Mouse (Mus musculus) CD4-positive, CD25-positive, alpha-beta regulatory T cell, adult 4 months (primary cell): ENCODE measurements around the gene Zfp784. TPM values are rescaled to one million over a fixed set of nuclear protein-coding genes. Genes with fewer than 3 reads are reported as not detected.
A peak's percentile ranks its signal among the peaks of the same experiment; 100 is the strongest.

ENCODE experiments used
- ATAC-seq: one replicate; pipeline ENCODE4 v1.8.0; 2017
- polyA plus RNA-seq, 2 experiments: library from polyadenylated mRNA; unstranded; fragments of 100-300 nt; shearing (Covaris generic); gene quantifications; one replicate each; pipeline ENCODE4 v1.2.1; 2017

Gene Zfp784
- polyA plus RNA-seq, 2 experiments from 2014 or later = 4.5 to 9.3 TPM

GRCm38 (mm10) chr7:5057381-5057780 lies 19.1 kb upstream of the Zfp784 start:
- no peak for ATAC-seq

GRCm38 (mm10) chr7:5056651-5057263 lies 18.5 kb upstream of the Zfp784 start:
- ATAC-seq = no peak

- no peak for ATAC-seq
Measured at GRCm38 (mm10) chr7:5053456-5054179, 15.4 kb upstream of the Zfp784 start.

GRCm38 (mm10) chr7:5052931-5053343 lies 14.7 kb upstream of the Zfp784 start:
- no peak for ATAC-seq

- ATAC-seq = peak; percentile 28
Measured at GRCm38 (mm10) chr7:5052438-5052837, 14.2 kb upstream of the Zfp784 start.

DNA sequence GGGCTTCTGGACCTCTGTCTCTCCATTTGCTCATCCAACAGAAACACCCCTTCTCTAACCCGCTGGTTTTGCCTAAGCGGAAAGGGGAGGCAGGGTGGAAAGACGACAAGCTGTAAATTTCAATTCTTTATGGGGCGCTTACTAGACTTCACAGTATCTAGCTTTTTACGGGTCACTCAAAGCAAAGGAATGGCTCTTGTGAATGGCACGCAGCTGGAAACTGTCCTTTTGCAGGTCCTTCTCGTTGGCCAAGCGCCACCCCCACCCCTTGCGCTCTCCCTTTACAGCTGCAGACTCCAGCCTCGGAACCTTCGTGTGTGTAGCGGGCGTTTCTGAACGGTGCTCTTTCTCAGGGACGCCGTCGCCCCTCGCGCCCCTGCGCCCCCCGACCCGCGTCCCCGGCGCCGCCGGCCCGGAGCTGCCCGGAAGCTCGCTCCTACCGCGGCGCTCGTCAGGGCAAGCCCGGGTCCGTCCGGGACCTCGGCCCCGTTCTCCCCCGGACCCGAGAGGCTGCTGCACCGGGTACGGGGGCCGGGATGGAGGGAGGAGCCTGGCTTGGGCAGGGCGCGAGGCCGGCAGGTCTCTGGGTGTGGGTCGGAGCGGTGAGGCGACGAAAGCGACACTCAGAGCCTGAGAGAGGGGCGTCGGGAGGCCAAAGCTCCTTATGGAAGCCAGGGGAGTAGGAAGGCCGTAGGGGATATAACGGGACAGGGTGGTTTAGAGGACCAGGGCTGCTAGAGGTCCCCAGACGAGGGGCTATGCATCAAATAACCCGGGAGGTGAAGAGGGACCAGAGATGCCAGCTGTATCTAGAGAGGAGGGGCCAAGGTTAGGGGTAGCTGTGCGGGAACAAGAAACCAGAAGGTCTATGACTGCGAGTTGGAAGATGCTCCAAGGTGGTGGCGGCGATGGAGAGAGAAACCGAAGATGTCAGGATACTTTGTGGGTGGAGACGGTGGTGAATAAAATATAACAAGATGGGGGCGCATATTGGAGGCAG lies 13.2 kb upstream of the Zfp784 start, which contains the start of gene Zfp580:
Gene Zfp580, plus strand, starts transcription at position 346 of the 1,000 bp plus-strand sequence.
- ATAC-seq = peak; percentile 54

GRCm38 (mm10) chr7:5047313-5047712 lies 9.1 kb upstream of the Zfp784 start:
- peak; percentile 60 for ATAC-seq

- no peak for ATAC-seq
Measured at GRCm38 (mm10) chr7:5046112-5046511, 7.9 kb upstream of the Zfp784 start.

GRCm38 (mm10) chr7:5044981-5045380 lies 6.7 kb upstream of the Zfp784 start:
- ATAC-seq = no peak

GRCm38 (mm10) chr7:5038940-5039339 lies 694 bp upstream of the Zfp784 start:
- ATAC-seq = no peak

GRCm38 (mm10) chr7:5037467-5037866 lies 779 bp downstream of the Zfp784 start:
- ATAC-seq = no peak

DNA sequence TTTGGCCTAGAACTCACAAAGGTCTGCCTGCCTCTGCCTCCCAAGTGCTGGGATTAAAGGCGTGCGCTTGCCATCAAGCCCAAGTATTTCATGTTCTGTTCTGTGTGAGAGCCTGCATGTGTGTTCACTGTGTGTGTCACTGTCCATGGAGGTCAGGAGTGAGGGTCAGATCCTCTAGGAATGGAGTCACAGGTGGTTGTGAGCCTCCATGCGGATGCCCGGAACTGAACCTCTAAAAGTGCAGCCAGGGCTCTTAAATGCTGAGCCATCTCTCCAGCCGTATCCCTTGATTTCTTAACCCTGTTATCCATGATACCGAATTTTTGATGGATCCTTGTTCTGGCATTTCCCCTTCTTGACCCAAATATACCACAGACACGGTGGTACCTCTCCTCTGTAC lies 1.2 kb downstream of the Zfp784 start:
- ATAC-seq = no peak

DNA sequence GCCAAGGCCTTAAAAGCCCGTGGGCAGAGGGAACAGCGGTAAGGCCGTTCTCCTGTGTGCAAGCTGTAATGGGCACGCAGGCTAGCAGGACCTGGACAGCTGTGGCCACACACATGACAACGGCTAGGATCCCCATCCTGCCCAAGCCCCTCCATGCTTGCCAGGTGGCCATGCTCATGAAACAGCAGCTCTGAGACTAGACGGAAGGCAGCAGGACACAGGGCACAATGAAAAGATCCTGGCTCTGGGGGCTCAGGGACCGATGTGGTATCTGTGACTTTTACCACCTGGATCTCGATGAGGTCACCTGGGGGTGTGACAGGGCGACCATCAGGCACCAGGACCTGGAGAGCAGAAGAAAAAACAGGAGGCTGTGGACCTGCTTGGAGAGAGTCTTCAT lies 2.1 kb downstream of the Zfp784 start:
- no peak for ATAC-seq

- no peak for ATAC-seq
Measured at GRCm38 (mm10) chr7:5035628-5036027, 2.6 kb downstream of the Zfp784 start.

- ATAC-seq = no peak
Measured at GRCm38 (mm10) chr7:5033818-5034217, 4.4 kb downstream of the Zfp784 start, which contains the start of gene 4632433K11Rik. Gene 4632433K11Rik (plus strand): TSS chr7:5034118.

GRCm38 (mm10) chr7:5031496-5031895 lies 6.8 kb downstream of the Zfp784 start:
- ATAC-seq = no peak

DNA sequence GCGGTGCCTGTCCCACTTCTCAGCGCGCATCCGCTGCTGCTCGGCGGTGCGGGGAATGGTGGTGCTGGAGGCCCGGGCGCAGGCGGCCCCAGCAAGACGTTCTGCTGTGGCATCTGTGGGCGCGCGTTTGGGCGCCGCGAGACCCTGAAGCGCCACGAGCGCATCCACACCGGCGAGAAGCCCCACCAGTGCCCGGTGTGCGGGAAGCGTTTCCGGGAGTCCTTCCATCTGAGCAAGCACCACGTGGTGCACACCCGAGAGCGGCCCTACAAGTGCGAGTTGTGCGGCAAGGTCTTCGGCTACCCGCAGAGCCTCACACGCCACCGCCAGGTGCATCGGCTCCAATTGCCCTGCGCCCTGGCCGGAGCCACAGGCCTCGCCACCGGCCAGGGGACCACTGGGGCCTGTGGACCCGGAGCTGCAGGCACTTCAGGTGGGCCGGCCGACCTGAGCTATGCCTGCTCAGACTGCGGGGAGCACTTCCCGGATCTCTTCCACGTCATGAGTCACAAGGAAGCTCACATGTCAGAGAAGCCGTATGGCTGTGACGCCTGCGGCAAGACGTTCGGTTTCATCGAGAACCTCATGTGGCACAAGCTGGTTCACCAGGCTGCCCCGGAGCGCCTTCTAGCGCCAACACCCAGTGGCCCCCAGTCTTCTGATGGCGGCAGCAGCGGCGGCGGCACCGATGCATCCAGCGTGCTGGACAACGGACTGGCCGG lies 7.5 kb downstream of the Zfp784 start:
- ATAC-seq = no peak

GRCm38 (mm10) chr7:5029946-5030345 lies 8.3 kb downstream of the Zfp784 start:
- ATAC-seq = no peak

DNA sequence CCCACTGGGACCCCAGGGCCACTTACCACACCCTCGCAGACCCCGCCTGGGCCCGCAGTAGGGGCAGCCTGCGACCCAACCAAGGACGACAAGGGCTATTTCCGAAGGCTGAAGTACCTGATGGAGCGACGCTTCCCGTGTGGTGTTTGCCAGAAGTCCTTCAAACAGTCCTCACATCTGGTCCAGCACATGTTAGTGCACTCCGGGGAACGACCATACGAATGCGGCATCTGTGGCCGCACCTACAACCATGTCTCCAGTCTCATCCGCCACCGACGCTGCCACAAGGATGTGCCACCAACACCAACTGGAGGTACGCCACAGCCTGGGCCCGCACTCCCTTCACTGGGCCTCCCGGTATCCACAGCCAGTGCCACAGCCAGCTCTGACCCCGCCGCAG lies 8.7 kb downstream of the Zfp784 start:
- no peak for ATAC-seq

DNA sequence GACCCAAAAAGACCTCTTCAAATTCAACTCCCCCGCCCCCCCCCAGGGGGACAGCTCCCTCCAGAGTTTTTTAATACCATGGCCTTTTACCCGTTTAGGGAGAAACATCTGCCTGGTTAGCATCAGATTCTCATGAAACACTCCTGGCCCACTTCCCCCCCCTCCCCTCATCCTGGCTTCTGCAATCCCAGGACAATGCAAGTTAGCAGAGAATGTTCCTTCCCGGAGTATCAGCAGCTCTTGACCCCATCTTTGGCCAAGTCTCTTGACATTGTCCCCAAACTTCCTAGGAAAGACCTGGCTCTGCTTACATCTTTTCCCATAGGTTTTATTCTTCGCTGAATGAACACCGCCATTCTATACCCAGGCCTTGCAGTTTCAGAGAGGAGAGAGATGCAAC lies 17.0 kb downstream of the Zfp784 start:
- ATAC-seq = no peak

GRCm38 (mm10) chr7:5020685-5021084 lies 17.6 kb downstream of the Zfp784 start:
- ATAC-seq = peak; percentile 1

GRCm38 (mm10) chr7:5020000-5020681 lies 18.1 kb downstream of the Zfp784 start, which contains the start of the genes Zfp865 and Ccdc106:
Gene Zfp865 (plus strand): TSS chr7:5020376.
Gene Ccdc106 (plus strand): TSS chr7:5020553.
- peak; percentile 91 for ATAC-seq
